Mouse (Mus musculus) midbrain, embryonic 10.5 days (tissue): ENCODE measurements around the gene Efcab12. TPM values are rescaled to one million over a fixed set of nuclear protein-coding genes. Genes with fewer than 3 reads are reported as not detected.
"Not testable (repeated sequence)": the region's sequence is repeated elsewhere in the genome, so short reads cannot be mapped to it uniquely, and the experiment has no call there.

ENCODE experiments used
- DNase-seq: peaks from one replicate; pipeline ENCODE4 v3.0.0-alpha.2; 2017; ENCODE audit warnings: low spot score
- H3K27ac ChIP-seq: fragments of 300-500 bp; sonication (generic); replicated peaks from 2 replicates; pipeline ENCODE4 v1.5.1; 2016; ENCODE audit warnings: mild to moderate bottlenecking
- H3K27me3 ChIP-seq: fragments of 300-500 bp; sonication (generic); 2 replicates; pipeline ENCODE4 v1.6.1; 2016; ENCODE audit warnings: low read depth, mild to moderate bottlenecking; ENCODE audit not compliant: poor library complexity, severe bottlenecking
- H3K36me3 ChIP-seq: fragments of 300-500 bp; sonication (generic); 2 replicates; pipeline ENCODE4 v1.6.1; 2016; ENCODE audit warnings: mild to moderate bottlenecking, moderate library complexity
- H3K4me1 ChIP-seq: fragments of 300-500 bp; sonication (generic); 2 replicates; pipeline ENCODE4 v1.6.1; 2016
- H3K4me3 ChIP-seq: fragments of 300-500 bp; sonication (generic); 2 replicates; pipeline ENCODE4 v1.5.1; 2016; ENCODE audit warnings: mild to moderate bottlenecking, moderate library complexity
- H3K9me3 ChIP-seq: fragments of 300-500 bp; sonication (generic); replicated peaks from 2 replicates; pipeline ENCODE4 v1.6.1; 2016; ENCODE audit warnings: mild to moderate bottlenecking
- WGBS: fragments of 180-500 bp; shearing (Covaris S2); methylation state at CpG from one replicate; pipeline ENCODE4 v1.1.7; 2016; 5-methylcytosine and 5-hydroxymethylcytosine counted together
- polyA plus RNA-seq: library from polyadenylated mRNA; unstranded; fragments of >200 nt; fragmentation: Nextera tagmentation; extraction: Ambion mirVana; gene quantifications from 2 replicates; pipeline ENCODE4 v1.2.1, GENCODE M21; 2016

Efcab12 gene
- polyA plus RNA-seq, result 1.7 and 2.2 TPM in 2 replicates

- H3K27ac ChIP-seq, result peak within 1 kb of the TSS; percentile 84
- peak; percentile 82 for DNase-seq
- WGBS, result under 1% methylated on average over 19 of the region's 19 CpGs
Observed at GRCm38 (mm10) chr6:115838161-115838597, at the start of gene Efcab12. TSS of gene Efcab12 (minus strand) at chr6:115838412.

GRCm38 (mm10) chr6:115886894-115887293 is 48.7 kb upstream of the Efcab12 start:
- H3K4me1 ChIP-seq, result peaks cover 14% of the 10 kb centered on the region
- 77% methylated on average over 4 of the region's 4 CpGs for whole genome bisulfite sequencing
- H3K9me3 ChIP-seq, result peaks cover 4% of the 10 kb centered on the region; the same call in 1 of the 2 replicates
- peaks cover 56% of the 10 kb centered on the region for H3K36me3 ChIP-seq
- DNase-seq, result no peak
- H3K4me3 ChIP-seq, result no peak overlapping the region
- H3K27me3 ChIP-seq, result no peaks in the 10 kb centered on the region
- H3K27ac ChIP-seq, result no peak overlapping the region

More at GRCm38 (mm10) chr6:115838161-115838597, at the start of gene Efcab12:
- peak within 1 kb of the TSS; percentile 57 for H3K4me3 ChIP-seq
- peaks cover 17% of the 10 kb centered on the region for H3K4me1 ChIP-seq
- H3K27me3 ChIP-seq, result no peaks in the 10 kb centered on the region
- H3K36me3 ChIP-seq, result peaks cover 23% of the 10 kb centered on the region
- H3K9me3 ChIP-seq, result no peaks in the 10 kb centered on the region

DNA sequence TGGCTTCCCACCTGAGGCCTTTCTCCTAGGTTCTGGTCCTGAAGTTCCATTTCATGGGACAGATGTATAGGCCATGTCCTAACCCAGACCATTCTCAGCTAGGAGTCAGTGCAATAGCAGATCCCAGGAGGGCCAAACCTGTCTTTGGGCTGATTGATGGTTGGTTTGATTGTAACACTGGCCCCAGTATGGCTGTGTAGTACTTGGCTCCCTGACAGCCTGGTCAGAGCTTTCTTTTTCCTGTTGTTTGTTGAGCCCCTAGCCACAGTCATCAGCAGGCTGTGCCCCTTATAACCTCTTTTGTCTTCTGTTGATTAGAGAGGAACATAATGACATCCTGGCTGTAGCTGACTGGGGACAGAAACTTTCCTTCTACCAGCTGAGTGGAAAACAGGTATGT is 45.8 kb upstream of the Efcab12 start:
- Histone ChIP-seq H3K36me3 (peaks cover 57% of the 10 kb centered on the region), H3K4me1 (no peaks in the 10 kb centered on the region), H3K27me3 (no peaks in the 10 kb centered on the region), H3K4me3 (no peak overlapping the region), H3K27ac (no peak overlapping the region), H3K9me3 (peaks cover 4% of the 10 kb centered on the region; the same call in 1 of the 2 replicates)
- no peak for DNase-seq

DNA sequence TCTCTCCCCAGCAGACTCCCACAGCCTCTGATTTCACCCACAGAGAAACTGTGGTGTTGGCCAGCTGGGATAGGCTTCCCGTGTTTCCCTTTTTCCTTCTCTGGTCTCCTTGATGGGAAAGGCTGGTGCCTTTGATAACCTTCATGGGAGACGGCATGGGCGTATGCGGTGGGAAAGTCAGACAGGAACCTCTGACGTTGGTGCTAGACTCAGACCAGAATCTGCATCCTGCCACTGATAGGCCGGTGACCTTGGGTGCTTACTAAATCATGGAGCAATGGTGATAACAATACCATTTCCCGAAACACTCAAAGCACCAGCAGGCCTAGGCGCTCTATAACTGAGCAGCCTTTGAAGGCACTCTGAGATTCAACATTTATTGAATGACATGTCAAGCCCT is 42.5 kb upstream of the Efcab12 start:
- H3K4me1 ChIP-seq, result no peaks in the 10 kb centered on the region
- WGBS, result 92% methylated on average over 8 of the region's 8 CpGs

GRCm38 (mm10) chr6:115879736-115880135 is 41.5 kb upstream of the Efcab12 start:
- H3K4me3 ChIP-seq, result no peak overlapping the region
- no peaks in the 10 kb centered on the region for H3K27me3 ChIP-seq
- no peaks in the 10 kb centered on the region for H3K9me3 ChIP-seq
- H3K4me1 ChIP-seq, result no peaks in the 10 kb centered on the region
- peaks cover 63% of the 10 kb centered on the region for H3K36me3 ChIP-seq
- no peak overlapping the region for H3K27ac ChIP-seq
- DNase-seq, result no peak
- WGBS, result 90% methylated on average over 6 of the region's 6 CpGs

More for the DNA sequence above, 42.5 kb upstream of the Efcab12 start:
- Histone ChIP-seq H3K9me3 (no peaks in the 10 kb centered on the region), H3K27ac (no peak overlapping the region), H3K4me3 (no peak overlapping the region), H3K27me3 (no peaks in the 10 kb centered on the region), H3K36me3 (peaks cover 59% of the 10 kb centered on the region)
- DNase-seq, result no peak

DNA sequence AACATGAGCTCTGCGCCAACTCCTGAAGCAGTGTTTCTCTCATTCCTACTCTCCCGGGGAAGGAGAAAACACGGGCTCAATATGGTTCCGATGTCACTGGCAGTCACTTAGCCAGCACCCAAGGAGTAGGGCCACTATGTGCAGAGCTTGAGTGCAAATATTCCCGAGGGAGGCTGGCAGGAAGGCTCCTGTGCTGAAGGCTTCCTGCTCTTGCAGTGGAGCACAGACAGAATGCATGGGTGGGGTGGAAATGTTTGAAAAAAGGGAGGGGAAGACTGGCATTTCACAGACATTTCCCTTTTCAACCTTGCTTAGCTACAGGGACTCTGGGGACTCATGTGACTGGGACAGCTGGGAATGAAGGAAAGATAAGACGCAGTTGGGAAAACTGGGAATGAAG is 40.5 kb upstream of the Efcab12 start:
- H3K36me3 ChIP-seq, result peaks cover 62% of the 10 kb centered on the region
- WGBS, result 84% methylated on average over 6 of the region's 6 CpGs
- H3K27ac ChIP-seq, result no peak overlapping the region
- no peaks in the 10 kb centered on the region for H3K9me3 ChIP-seq
- H3K4me1 ChIP-seq, result no peaks in the 10 kb centered on the region
- no peaks in the 10 kb centered on the region for H3K27me3 ChIP-seq
- DNase-seq, result no peak
- no peak overlapping the region for H3K4me3 ChIP-seq

GRCm38 (mm10) chr6:115877239-115877638 is 39.0 kb upstream of the Efcab12 start:
- Histone ChIP-seq H3K4me3 (no peak overlapping the region), H3K4me1 (no peaks in the 10 kb centered on the region), H3K9me3 (no peaks in the 10 kb centered on the region), H3K27me3 (no peaks in the 10 kb centered on the region), H3K27ac (no peak overlapping the region), H3K36me3 (peaks cover 62% of the 10 kb centered on the region)
- WGBS, result 90% methylated on average over 2 of the region's 2 CpGs
- DNase-seq, result no peak

GRCm38 (mm10) chr6:115871318-115871717 is 33.1 kb upstream of the Efcab12 start:
- not testable (repeated sequence) for DNase-seq, H3K27ac ChIP-seq, H3K27me3 ChIP-seq, H3K4me1 ChIP-seq, H3K4me3 ChIP-seq, H3K9me3 ChIP-seq
- peaks cover 17% of the 10 kb centered on the region for H3K36me3 ChIP-seq
- no CpG with 5 or more reads among the region's 3 CpGs for WGBS

- H3K27ac ChIP-seq, H3K27me3 ChIP-seq, H3K4me3 ChIP-seq, H3K4me1 ChIP-seq, DNase-seq, H3K9me3 ChIP-seq: not testable (repeated sequence)
- peaks cover 25% of the 10 kb centered on the region for H3K36me3 ChIP-seq
- WGBS, result no CpG with 5 or more reads among the region's 3 CpGs
Observed at GRCm38 (mm10) chr6:115867157-115867556, 28.9 kb upstream of the Efcab12 start.

- no peak for DNase-seq
- 93% methylated on average over 4 of the region's 4 CpGs for WGBS
- Histone ChIP-seq H3K4me1 (no peaks in the 10 kb centered on the region), H3K27me3 (no peaks in the 10 kb centered on the region), H3K36me3 (peaks cover 27% of the 10 kb centered on the region), H3K4me3 (no peak overlapping the region), H3K9me3 (no peaks in the 10 kb centered on the region), H3K27ac (no peak overlapping the region)
Observed at GRCm38 (mm10) chr6:115865246-115865645, 27.0 kb upstream of the Efcab12 start.

DNA sequence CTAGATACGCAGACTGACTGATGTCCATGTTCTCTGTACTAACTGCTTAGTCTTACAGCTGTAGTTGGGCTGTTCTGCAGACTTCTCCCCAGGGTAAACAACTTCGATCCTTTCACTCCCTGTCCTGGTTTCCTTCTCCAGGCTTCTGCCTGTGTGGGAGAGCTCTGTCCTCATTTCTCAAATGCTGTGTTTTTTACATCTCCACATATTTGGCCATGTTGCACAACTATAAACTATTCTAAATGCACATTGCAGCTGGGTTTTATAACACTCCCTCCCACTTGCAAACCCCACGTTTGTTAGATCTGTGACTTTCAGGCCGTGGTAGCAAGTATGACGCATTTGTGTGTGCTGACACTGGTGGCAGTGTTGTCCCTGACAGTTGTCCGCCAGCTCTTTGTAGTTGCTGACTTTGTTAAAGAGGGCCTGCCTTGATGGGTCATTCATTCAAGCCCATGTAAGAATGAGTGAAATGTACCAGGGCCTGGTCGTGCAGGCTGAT is 25.2 kb upstream of the Efcab12 start:
- Histone ChIP-seq H3K4me1 (no peaks in the 10 kb centered on the region), H3K27ac (no peak overlapping the region), H3K27me3 (no peaks in the 10 kb centered on the region), H3K9me3 (no peaks in the 10 kb centered on the region), H3K36me3 (peaks cover 27% of the 10 kb centered on the region), H3K4me3 (no peak overlapping the region)
- WGBS, result 78% methylated on average over 7 of the region's 7 CpGs
- DNase-seq, result no peak

GRCm38 (mm10) chr6:115860027-115860556 is 21.9 kb upstream of the Efcab12 start:
- H3K4me3 ChIP-seq, result no peak overlapping the region
- 89% methylated on average over 7 of the region's 7 CpGs for WGBS
- no peaks in the 10 kb centered on the region for H3K9me3 ChIP-seq
- H3K27ac ChIP-seq, result no peak overlapping the region
- H3K4me1 ChIP-seq, result no peaks in the 10 kb centered on the region
- DNase-seq, result no peak
- no peaks in the 10 kb centered on the region for H3K27me3 ChIP-seq
- H3K36me3 ChIP-seq, result peaks cover 23% of the 10 kb centered on the region

DNA sequence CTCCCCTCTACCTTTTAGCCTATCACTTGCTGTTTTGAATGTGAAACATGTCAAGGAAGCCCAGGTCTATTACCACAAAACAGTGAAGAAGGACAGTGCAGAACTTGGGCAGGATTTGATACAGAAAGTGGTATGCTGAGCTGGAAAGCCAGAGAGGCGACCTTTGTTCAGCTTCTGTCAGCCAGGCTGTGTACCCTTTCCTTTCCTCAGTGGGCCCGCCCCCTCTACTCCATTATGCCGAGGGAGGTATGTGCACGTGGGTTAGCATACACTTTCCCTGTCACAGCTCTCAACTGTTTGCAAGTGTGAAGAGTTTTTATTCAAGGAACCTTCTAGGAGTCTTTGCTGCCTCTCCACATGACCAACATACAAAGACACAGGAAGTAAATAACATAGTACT is 21.0 kb upstream of the Efcab12 start:
- DNase-seq, result no peak
- WGBS, result 64% methylated on average over 4 of the region's 4 CpGs
- peaks cover 15% of the 10 kb centered on the region; the same call in 1 of the 2 replicates for H3K36me3 ChIP-seq
- no peak overlapping the region for H3K27ac ChIP-seq
- no peaks in the 10 kb centered on the region for H3K4me1 ChIP-seq
- H3K27me3 ChIP-seq, result no peaks in the 10 kb centered on the region
- no peaks in the 10 kb centered on the region for H3K9me3 ChIP-seq
- no peak overlapping the region for H3K4me3 ChIP-seq
